ENCODE assay signal across 8 mouse cellular contexts in genomic region chr9:59584871-59585308, GRCm38 (mm10). TPM values are rescaled to one million over a fixed set of nuclear protein-coding genes. Genes with fewer than 3 reads are reported as not detected.
DNase-seq lines count a peak whose midpoint lies in the region; ATAC-seq lines count a peak whose summit lies in the region.

No protein-coding gene starts in this region.

- ATAC-seq in limb, embryonic 13.5 days (ENCODE audit: low FRiP score, low read depth): peak; percentile 82; the same call in 1 of the 2 replicates
- peak; percentile 41; the same call in 1 of the 2 replicates for ATAC-seq in midbrain, embryonic 15.5 days (replicated peaks)

- H3K4me3 ChIP-seq in limb, embryonic 13.5 days: peak overlapping the region; percentile 39
- no peak overlapping the region for H3K4me3 ChIP-seq in midbrain, embryonic 15.5 days

- peak overlapping the region; percentile 59 for H3K9ac ChIP-seq in limb, embryonic 13.5 days
- no peak overlapping the region for H3K9ac ChIP-seq in midbrain, embryonic 15.5 days

- H3K27ac ChIP-seq in limb, embryonic 13.5 days: no peak overlapping the region
- no peak overlapping the region for H3K27ac ChIP-seq in midbrain, embryonic 15.5 days

- 5% methylated on average over 13 of the region's 13 CpGs for WGBS in limb, embryonic 13.5 days
- WGBS in midbrain, embryonic 15.5 days: 6% methylated on average over 13 of the region's 13 CpGs

- no peaks in the 10 kb centered on the region for H3K36me3 ChIP-seq in limb, embryonic 13.5 days
- no peaks in the 10 kb centered on the region for H3K36me3 ChIP-seq in midbrain, embryonic 15.5 days (replicated peaks)

- H3K9me3 ChIP-seq in limb, embryonic 13.5 days: no peaks in the 10 kb centered on the region
- H3K9me3 ChIP-seq in midbrain, embryonic 15.5 days: no peaks in the 10 kb centered on the region

- H3K4me2 ChIP-seq in limb, embryonic 13.5 days (replicated peaks): peak overlapping the region; percentile 64
- H3K4me2 ChIP-seq in midbrain, embryonic 15.5 days: peak overlapping the region; percentile 30

- H3K27me3 ChIP-seq in limb, embryonic 13.5 days: peaks cover 29% of the 10 kb centered on the region
- no peaks in the 10 kb centered on the region; the same call in 1 of the 2 replicates for H3K27me3 ChIP-seq in midbrain, embryonic 15.5 days (replicated peaks)

- peak; percentile 33 to 60 for DNase-seq in urinary bladder, adult 18-20 months (ENCODE audit: low spot score in 2 of 2)
- DNase-seq in urinary bladder, postnatal 10 days (ENCODE audit: low spot score): no peak
- peak; percentile 78 for DNase-seq in embryo, embryonic 9.5 days (ENCODE audit: extremely low spot score)
- peak; percentile 95 for DNase-seq in heart, adult 11 months
- peak; percentile 55 for DNase-seq in kidney, adult 11 months
- peak; percentile 27 for DNase-seq in spleen, adult 12 weeks (ENCODE audit: low spot score)

- no peaks in the 10 kb centered on the region for H3K4me1 ChIP-seq in limb, embryonic 13.5 days
- H3K4me1 ChIP-seq in midbrain, embryonic 15.5 days: peaks cover 38% of the 10 kb centered on the region

RNA-seq across cellular contexts. Expression of gene Celf6, which starts 7.2 kb away (rescaled TPM):
- polyA plus RNA-seq in limb, embryonic 13.5 days (2015; fragmentation: Nextera tagmentation; extraction: Ambion mirVana): 0.08 and 0.36 TPM in 2 replicates
- polyA plus RNA-seq in midbrain, embryonic 15.5 days (2015; fragmentation: Nextera tagmentation; extraction: Ambion mirVana): 58.0 and 61.8 TPM in 2 replicates

RNA-seq across cellular contexts. Expression of gene Parp6, which starts 32.2 kb away (rescaled TPM):
- 31.5 TPM in 2 replicates for polyA plus RNA-seq in limb, embryonic 13.5 days (2015; fragmentation: Nextera tagmentation; extraction: Ambion mirVana)
- 228 and 229 TPM in 2 replicates for polyA plus RNA-seq in midbrain, embryonic 15.5 days (2015; fragmentation: Nextera tagmentation; extraction: Ambion mirVana)

RNA-seq across cellular contexts. Expression of gene Tmem202, which starts 45.2 kb away (rescaled TPM):
- polyA plus RNA-seq in limb, embryonic 13.5 days (2015; fragmentation: Nextera tagmentation; extraction: Ambion mirVana): 0.18 and 0.29 TPM in 2 replicates
- 0.42 and 0.67 TPM in 2 replicates for polyA plus RNA-seq in midbrain, embryonic 15.5 days (2015; fragmentation: Nextera tagmentation; extraction: Ambion mirVana)

RNA-seq across cellular contexts. Expression of gene Hexa, which starts 45.5 kb away (rescaled TPM):
- polyA plus RNA-seq in limb, embryonic 13.5 days (2015; fragmentation: Nextera tagmentation; extraction: Ambion mirVana): 73.2 and 76.8 TPM in 2 replicates
- 61.2 and 67.6 TPM in 2 replicates for polyA plus RNA-seq in midbrain, embryonic 15.5 days (2015; fragmentation: Nextera tagmentation; extraction: Ambion mirVana)

Comparison
In these comparisons a context has a peak if more than half of its experiments do, and no peak if none do; other contexts are left out.
1. RNA of gene Celf6, which starts 7.2 kb away (polyA plus RNA-seq): 58.0 to 61.8 TPM in midbrain, embryonic 15.5 days; 0.08 to 0.36 TPM in limb, embryonic 13.5 days; every median in the first group is over 10 times any median in the second.